Mouse (Mus musculus) kidney, adult 2 months (tissue): ENCODE measurements at regions not wholly inside any gene's neighbourhood (a gene's known extent, or its start where the extent isn't known, plus 50 kb on each side); places are given as distances from the start of the nearest gene placed in this dataset.

Experiments
- CTCF ChIP-seq: fragments of 200-500 bp; conservative IDR thresholded peaks from 2 replicates; pipeline ENCODE4 v1.5.1; 2011; ENCODE audit warnings: low read depth, mild to moderate bottlenecking, control low read depth, low read length, moderate library complexity, mixed read lengths; ENCODE audit not compliant: insufficient read depth, insufficient read length
- POLR2A ChIP-seq: fragments of 200-500 bp; IDR thresholded peaks from one replicate; pipeline ENCODE4 v1.6.1; 2011; ENCODE audit warnings: low read depth, low read length, control low read depth

GRCm38 (mm10) chr14:105804761-105805160 is 91.9 kb downstream of the Spry2 start:
- TF ChIP-seq CTCF (no peak), POLR2A (no peak)
